Mouse (Mus musculus) neural tube, embryonic 13.5 days (tissue): Measurements from ENCODE around the gene Kcnab2. TPM values are rescaled to one million over a fixed set of nuclear protein-coding genes. Genes with fewer than 3 reads are reported as not detected.
A peak's percentile ranks its signal among the peaks of the same experiment; 100 is the strongest.

Experiments
- ATAC-seq: fragments of 200-750 bp; cut with Nextera tagmentation; 2 replicates; pipeline ENCODE4 v1.8.0; 2017; ENCODE audit warnings: low read depth, mild to moderate bottlenecking, moderate TSS enrichment, moderate library complexity
- H3K27ac ChIP-seq: fragments of 300-500 bp; sonication (generic); replicated peaks from 2 replicates; pipeline ENCODE4 v1.5.1; 2015; ENCODE audit warnings: moderate library complexity, mild to moderate bottlenecking, inconsistent platforms
- H3K27me3 ChIP-seq: fragments of 300-500 bp; sonication (generic); 2 replicates; pipeline ENCODE4 v1.6.1; 2015; ENCODE audit warnings: mild to moderate bottlenecking, inconsistent platforms
- H3K36me3 ChIP-seq: fragments of 300-500 bp; sonication (generic); 2 replicates; pipeline ENCODE4 v1.6.1; 2015; ENCODE audit warnings: mild to moderate bottlenecking, inconsistent platforms
- H3K4me1 ChIP-seq: fragments of 300-500 bp; sonication (generic); replicated peaks from 2 replicates; pipeline ENCODE4 v1.6.1; 2015; ENCODE audit warnings: inconsistent platforms
- H3K4me2 ChIP-seq: fragments of 300-500 bp; sonication (generic); 2 replicates; pipeline ENCODE4 v1.6.1; 2015; ENCODE audit warnings: inconsistent platforms, mild to moderate bottlenecking, moderate library complexity
- H3K4me3 ChIP-seq: fragments of 300-500 bp; sonication (generic); 2 replicates; pipeline ENCODE4 v1.5.1; 2015; ENCODE audit warnings: mild to moderate bottlenecking, inconsistent platforms
- H3K9ac ChIP-seq: fragments of 300-500 bp; sonication (generic); 2 replicates; pipeline ENCODE4 v1.6.1; 2015; ENCODE audit warnings: moderate library complexity, mild to moderate bottlenecking, inconsistent platforms
- H3K9me3 ChIP-seq: fragments of 300-500 bp; sonication (generic); 2 replicates; pipeline ENCODE4 v1.6.1; 2016; ENCODE audit warnings: inconsistent platforms
- WGBS: fragments of 180-500 bp; shearing (Covaris S2); methylation state at CpG from one replicate; pipeline ENCODE4 v1.1.7; 2015; 5-methylcytosine and 5-hydroxymethylcytosine counted together
- polyA plus RNA-seq: library from polyadenylated mRNA; unstranded; fragments of >200 nt; fragmentation: Nextera tagmentation; extraction: Ambion mirVana; gene quantifications from 2 replicates; pipeline ENCODE4 v1.2.1, GENCODE M21; 2015

Kcnab2 gene
- polyA plus RNA-seq, 1 experiment from 2014 or later = 32.6 TPM

DNA sequence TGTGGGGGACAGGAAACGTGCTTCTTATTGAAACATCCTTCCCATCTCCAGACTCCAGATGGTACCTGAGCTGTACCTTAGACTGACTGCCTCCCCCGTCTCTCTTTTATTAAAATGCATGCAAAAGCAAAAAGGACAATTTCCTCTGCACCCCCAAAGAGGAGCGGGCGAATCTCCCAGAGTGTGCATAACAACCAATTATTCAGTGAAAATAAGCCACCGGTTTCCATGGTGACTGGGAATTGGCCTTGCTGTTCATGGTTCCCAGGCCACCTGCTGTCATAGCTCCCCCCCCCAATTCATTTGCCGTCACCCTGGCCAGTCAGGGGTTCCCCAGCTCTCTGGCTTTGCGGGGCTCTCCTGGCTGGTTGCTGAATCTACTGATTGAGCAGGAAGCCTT is 112.4 kb downstream of the Kcnab2 start:
- H3K27ac ChIP-seq = no peak overlapping the region; the same call in 1 of the 2 replicates
- H3K4me3 ChIP-seq = no peak overlapping the region
- 37% methylated on average over 7 of the region's 7 CpGs for WGBS
- no peaks in the 10 kb centered on the region for H3K9me3 ChIP-seq
- H3K4me1 ChIP-seq = peaks cover 19% of the 10 kb centered on the region
- H3K4me2 ChIP-seq = no peak overlapping the region
- H3K36me3 ChIP-seq = peaks cover 39% of the 10 kb centered on the region
- ATAC-seq = no peak
- no peak overlapping the region for H3K9ac ChIP-seq
- H3K27me3 ChIP-seq = peaks cover 15% of the 10 kb centered on the region

DNA sequence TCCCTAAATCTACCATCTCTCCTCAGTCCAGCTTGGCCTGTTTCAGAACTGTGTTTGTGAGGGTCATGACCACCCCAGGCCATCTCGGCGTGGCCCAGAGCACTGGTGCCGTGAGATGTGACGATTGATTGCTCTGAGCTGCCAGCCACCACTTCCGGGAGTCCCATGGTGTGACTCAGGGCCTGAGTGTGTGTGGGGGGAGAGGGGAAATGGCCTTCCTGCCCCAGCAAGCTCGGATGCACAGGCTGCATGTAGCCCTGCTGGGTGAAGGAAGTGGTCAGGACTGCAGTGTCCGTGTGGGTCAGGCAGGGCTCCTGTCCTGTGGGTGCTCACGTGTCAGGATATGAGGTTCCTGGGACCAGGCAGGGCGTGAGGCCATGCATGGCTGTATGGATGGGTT is 115.5 kb downstream of the Kcnab2 start:
- ATAC-seq = no peak
- Histone ChIP-seq H3K36me3 (peaks cover 32% of the 10 kb centered on the region), H3K9ac (no peak overlapping the region), H3K27me3 (peaks cover 29% of the 10 kb centered on the region), H3K9me3 (no peaks in the 10 kb centered on the region), H3K4me3 (no peak overlapping the region), H3K27ac (no peak overlapping the region), H3K4me2 (no peak overlapping the region), H3K4me1 (peaks cover 19% of the 10 kb centered on the region)
- WGBS = 69% methylated on average over 9 of the region's 9 CpGs

DNA sequence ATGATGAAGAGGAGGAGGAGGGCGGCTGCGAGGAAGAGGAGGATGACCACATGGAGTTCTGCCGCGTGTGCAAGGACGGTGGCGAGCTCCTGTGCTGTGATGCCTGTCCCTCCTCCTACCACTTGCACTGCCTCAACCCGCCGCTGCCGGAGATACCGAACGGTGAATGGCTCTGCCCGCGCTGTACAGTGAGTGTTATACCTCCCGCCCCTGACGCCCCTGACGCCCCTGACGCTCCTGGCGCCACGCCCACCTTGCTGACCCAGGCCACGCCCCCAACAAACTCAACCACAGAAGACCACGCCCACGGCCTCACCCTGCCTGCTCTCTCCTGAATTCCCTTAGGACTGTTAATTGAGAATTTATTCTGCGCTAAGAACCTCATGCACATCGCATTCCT is 116.8 kb downstream of the Kcnab2 start:
- Histone ChIP-seq H3K9me3 (no peaks in the 10 kb centered on the region), H3K4me1 (peaks cover 19% of the 10 kb centered on the region), H3K27me3 (peaks cover 21% of the 10 kb centered on the region), H3K36me3 (peaks cover 32% of the 10 kb centered on the region), H3K4me3 (no peak overlapping the region), H3K4me2 (peak overlapping the region; percentile 39), H3K27ac (no peak overlapping the region), H3K9ac (peak overlapping the region; percentile 52; the same call in 1 of the 2 replicates)
- no peak; the same call in 1 of the 2 replicates for ATAC-seq
- WGBS = 2% methylated on average over 23 of the region's 24 CpGs

DNA sequence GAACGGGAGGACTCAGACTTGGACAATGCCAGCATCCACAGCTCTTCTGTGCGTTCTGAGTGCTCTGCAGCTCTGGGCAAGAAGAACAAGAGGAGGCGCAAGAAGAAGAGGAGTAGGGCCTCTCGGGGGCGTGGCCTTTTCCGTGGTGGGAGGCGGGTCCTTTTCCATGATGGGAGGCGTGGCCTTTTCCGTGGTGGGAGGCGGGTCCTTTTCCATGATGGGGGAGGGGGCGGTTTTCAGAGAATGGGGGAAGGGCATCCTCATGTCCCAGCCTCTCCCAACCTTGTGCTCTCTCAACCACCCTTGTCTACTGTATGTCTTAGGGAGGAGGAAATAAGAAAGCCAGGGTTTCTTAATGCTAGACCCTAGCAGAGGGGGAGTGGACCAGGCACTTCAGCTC is 118.0 kb downstream of the Kcnab2 start:
- 5% methylated on average over 11 of the region's 11 CpGs for WGBS
- H3K9me3 ChIP-seq = no peaks in the 10 kb centered on the region
- peaks cover 21% of the 10 kb centered on the region for H3K27me3 ChIP-seq
- no peak for ATAC-seq
- H3K27ac ChIP-seq = no peak overlapping the region
- no peak overlapping the region for H3K4me3 ChIP-seq
- no peak overlapping the region for H3K9ac ChIP-seq
- no peak overlapping the region for H3K4me2 ChIP-seq
- H3K36me3 ChIP-seq = peaks cover 32% of the 10 kb centered on the region
- H3K4me1 ChIP-seq = peaks cover 9% of the 10 kb centered on the region

DNA sequence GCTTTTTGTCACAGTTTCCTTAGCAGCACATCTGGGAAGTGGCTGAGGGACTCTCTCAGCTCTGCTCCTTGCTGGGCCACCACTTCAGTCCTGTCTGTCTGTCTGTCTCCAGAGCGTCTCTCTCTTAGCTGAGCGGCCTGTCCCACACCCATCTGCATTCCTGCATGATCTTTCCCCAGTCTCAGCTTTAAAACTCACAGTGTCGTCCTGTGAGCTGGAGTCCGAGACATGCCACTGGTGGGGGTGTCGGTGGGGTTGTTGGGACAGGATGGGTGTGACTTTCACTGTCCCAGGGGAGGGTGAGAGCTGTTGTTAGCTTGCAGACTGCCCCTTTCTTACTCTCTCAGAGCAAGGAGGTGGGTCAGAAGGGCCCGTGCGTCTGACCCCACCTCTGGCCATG is 122.0 kb downstream of the Kcnab2 start:
- H3K4me1 ChIP-seq = peaks cover 32% of the 10 kb centered on the region
- H3K27ac ChIP-seq = no peak overlapping the region
- ATAC-seq = no peak
- peaks cover 43% of the 10 kb centered on the region for H3K27me3 ChIP-seq
- no peak overlapping the region for H3K9ac ChIP-seq
- no peak overlapping the region for H3K4me2 ChIP-seq
- 89% methylated on average over 7 of the region's 7 CpGs for WGBS
- H3K9me3 ChIP-seq = no peaks in the 10 kb centered on the region
- peaks cover 21% of the 10 kb centered on the region; the same call in 1 of the 2 replicates for H3K36me3 ChIP-seq
- H3K4me3 ChIP-seq = no peak overlapping the region

DNA sequence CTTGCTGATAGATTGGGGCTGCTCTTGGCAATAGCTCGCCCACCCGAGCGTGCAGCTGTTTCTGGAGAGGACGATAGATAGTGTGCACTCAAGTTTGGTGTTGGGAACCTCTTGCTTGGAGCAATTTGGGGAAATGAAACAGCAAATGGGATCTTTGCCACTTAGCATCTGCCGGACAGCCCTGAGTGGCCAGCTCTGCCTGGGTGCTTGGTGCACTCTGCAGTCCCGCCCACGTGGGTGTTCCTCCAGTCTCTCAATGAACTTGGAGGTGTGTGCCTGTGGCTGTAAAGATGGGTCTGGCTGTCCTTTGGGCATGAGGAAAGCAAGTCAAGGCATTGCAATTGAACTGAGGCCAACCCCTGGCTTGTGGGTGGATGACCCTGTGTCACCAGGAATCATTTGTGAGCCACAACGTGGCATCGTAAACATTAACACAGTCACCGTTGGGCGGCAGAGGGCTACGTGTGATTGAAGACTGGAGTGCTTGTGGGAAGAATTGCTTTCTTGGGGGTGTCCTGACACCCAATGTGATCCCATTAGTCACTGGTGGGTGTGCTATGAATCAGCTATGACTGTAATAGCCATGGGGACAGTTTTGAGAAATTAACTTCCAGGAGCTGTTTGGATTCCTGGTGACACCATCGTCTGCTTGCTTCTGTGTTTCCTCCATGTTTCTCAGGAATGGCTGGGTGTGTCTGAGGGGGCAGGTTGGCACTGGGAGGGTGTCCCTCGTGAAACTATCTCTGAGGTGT is 123.6 kb downstream of the Kcnab2 start:
- 68% methylated on average over 14 of the region's 14 CpGs for WGBS
- Histone ChIP-seq H3K4me3 (no peak overlapping the region), H3K36me3 (peaks cover 21% of the 10 kb centered on the region; the same call in 1 of the 2 replicates), H3K27ac (no peak overlapping the region), H3K9me3 (no peaks in the 10 kb centered on the region), H3K9ac (no peak overlapping the region), H3K4me2 (no peak overlapping the region), H3K27me3 (peaks cover 29% of the 10 kb centered on the region), H3K4me1 (peaks cover 45% of the 10 kb centered on the region)
- ATAC-seq = no peak

DNA sequence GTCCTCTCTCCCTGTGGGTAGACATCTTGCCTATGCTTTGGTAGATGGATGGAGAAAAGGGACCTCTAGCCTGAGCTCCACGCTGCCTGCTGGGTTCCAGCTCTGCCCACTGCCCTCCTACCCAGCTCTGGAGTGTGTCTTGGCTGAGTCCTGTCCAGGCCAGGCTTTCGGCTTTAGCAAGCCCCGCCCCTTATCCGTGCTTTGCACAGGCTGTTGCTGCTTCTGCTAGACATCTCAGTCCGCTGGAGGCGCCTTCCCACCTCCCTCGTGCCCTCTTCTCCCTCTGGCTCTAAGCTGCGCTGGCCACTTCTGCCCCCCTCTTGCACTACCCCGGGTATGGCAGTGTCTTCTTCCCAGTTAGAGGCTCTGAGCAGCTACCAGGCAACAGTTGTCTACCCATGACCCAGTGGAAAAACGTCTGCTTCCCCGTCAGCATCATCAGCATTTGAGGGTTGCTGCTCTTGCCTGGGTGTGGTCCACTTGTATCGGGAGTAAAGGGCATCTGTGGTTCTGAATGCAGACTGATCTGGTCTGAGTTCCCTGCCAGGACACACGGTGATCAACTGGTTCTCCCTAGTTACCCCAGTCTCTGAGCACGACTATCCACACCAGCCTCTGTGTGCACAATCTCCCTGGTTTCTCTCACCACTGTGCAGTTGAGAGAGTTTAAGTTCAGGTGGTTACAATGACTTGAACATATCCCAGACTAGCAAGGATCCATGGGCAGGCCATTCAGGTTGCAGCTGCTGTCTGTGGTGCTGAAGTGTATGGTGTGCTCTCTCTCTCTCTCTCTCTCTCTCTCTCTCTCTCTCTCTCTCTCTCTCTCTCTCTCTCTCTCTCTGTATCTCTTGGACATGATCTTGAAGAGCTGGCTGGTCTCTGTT is 126.0 kb downstream of the Kcnab2 start:
- Histone ChIP-seq H3K9ac (0 out of 2 replicates have a peak overlapping the region, but pooled peaks have one; percentile 14), H3K9me3 (no peaks in the 10 kb centered on the region), H3K4me2 (no peak overlapping the region), H3K36me3 (peaks cover 9% of the 10 kb centered on the region; the same call in 1 of the 2 replicates), H3K4me1 (peaks cover 53% of the 10 kb centered on the region), H3K27me3 (peaks cover 44% of the 10 kb centered on the region), H3K4me3 (no peak overlapping the region), H3K27ac (peak overlapping the region; percentile 89; the same call in 1 of the 2 replicates)
- 0 out of 2 replicates have a peak, but pooled peaks have one; percentile 4 for ATAC-seq
- 17% methylated on average over 14 of the region's 14 CpGs for WGBS

DNA sequence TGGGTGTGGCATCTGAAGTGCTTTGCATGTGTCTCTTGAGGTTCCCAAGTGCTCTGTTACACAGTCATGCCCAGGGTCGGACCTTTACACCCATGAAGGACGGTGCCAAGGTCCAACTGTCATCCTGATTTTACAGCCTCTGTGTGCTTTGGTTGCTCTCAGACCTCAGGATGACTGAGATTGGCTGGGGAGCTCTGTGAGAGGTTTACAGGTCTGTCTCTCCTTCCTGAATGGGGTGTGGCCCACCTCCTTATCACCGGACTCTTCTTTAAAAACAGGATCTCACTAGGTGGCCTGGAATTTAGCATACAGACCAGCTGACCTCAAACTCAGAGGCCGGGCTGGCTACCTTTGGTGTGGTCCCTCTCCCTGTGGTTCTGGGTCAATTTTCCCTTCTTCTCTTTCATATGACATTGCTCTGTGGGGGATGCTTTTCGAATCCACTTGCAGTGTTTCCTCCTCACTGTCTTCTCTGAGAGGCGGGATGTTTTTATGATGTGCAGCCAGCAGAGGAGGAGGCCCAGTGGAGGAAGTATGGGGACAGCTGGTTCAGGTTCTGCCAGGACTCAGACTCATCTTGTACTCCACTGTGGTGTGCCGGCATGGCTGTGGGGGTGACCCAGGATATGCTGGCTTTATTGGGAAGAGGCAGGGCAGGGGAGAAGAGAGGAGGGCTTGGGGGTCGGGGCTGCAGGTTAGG is 126.8 kb downstream of the Kcnab2 start:
- peaks cover 4% of the 10 kb centered on the region; the same call in 1 of the 2 replicates for H3K36me3 ChIP-seq
- H3K27me3 ChIP-seq = peaks cover 45% of the 10 kb centered on the region
- ATAC-seq = 0 out of 2 replicates have a peak, but pooled peaks have one; percentile 3
- H3K9ac ChIP-seq = peak overlapping the region; percentile 14; the same call in 1 of the 2 replicates
- no peak overlapping the region for H3K4me3 ChIP-seq
- H3K9me3 ChIP-seq = no peaks in the 10 kb centered on the region
- H3K4me1 ChIP-seq = peaks cover 53% of the 10 kb centered on the region
- 19% methylated on average over 8 of the region's 8 CpGs for WGBS
- peak overlapping the region; percentile 89 for H3K27ac ChIP-seq
- H3K4me2 ChIP-seq = peak overlapping the region; percentile 50

DNA sequence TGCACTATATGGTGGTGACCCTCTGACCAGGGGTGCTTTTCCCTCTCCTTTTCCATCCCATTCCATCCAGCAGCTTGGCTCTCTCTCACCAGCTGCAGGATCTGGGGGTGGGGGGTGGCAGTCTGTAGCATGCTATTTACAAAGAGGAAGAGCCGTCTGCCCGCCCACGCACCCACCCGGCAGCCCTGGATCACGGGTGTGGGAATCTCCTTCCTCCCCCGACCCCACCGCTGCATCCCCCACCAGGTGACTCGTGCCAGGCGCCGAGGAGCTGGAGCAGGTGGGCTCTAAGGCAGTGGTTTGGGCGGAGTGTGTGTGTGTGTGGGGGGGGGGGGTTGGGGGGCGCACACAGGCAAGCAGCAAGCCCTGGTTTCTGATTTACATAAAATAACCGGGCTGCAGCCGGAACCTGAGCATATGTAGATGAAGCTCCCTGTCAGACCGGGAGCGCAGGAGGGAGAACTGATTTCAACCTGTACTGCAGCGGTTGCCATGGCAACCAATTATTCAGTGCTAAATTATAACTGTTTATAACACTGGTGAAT is 127.8 kb downstream of the Kcnab2 start:
- peak; percentile 59 for ATAC-seq
- no peaks in the 10 kb centered on the region for H3K9me3 ChIP-seq
- H3K27ac ChIP-seq = peak overlapping the region; percentile 89
- peak overlapping the region; percentile 13; the same call in 1 of the 2 replicates for H3K4me3 ChIP-seq
- H3K4me2 ChIP-seq = peak overlapping the region; percentile 50
- WGBS = 5% methylated on average over 15 of the region's 17 CpGs
- peaks cover 45% of the 10 kb centered on the region for H3K27me3 ChIP-seq
- peaks cover 60% of the 10 kb centered on the region for H3K4me1 ChIP-seq
- H3K36me3 ChIP-seq = peaks cover 4% of the 10 kb centered on the region; the same call in 1 of the 2 replicates
- peak overlapping the region; percentile 65 for H3K9ac ChIP-seq

DNA sequence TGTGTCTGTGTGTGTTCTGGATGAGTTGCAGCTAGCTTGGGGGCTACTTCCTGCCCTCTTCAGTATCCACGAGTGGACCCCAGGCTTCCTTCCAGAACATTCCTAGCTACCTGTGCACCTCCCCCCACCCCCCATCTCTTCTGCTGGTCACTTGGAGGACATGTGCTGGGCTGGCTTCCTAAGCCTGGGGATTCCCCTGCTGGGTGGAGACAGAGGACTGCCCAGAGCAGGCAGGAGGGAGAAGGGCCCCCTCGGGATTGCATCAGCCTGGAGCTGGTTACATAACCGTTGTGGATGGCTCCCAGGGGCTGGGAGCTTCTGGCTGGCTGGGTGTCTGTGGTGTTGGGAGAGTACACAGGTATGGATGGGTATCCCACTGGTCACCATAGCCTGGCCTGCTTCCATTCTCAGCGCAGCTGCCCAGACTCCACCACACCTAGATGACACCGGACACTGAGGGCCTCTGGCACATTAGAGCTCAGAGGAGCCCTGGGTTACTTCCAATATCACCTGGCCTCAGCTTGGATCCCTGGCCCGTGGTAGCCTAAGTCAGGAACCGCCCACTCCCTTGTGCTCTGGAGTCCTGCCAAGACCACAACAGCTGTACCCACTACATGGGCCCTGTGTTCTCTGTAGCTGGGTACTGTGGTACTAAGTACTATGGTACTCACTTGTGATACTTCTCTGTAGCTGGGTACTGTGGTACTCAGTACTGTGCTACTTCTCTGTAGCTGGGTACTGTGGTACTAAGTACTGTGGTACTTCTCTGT is 132.4 kb downstream of the Kcnab2 start:
- 53% methylated on average over 7 of the region's 7 CpGs for WGBS
- H3K4me1 ChIP-seq = peaks cover 50% of the 10 kb centered on the region
- peaks cover 44% of the 10 kb centered on the region for H3K27me3 ChIP-seq
- ATAC-seq = no peak
- no peak overlapping the region for H3K9ac ChIP-seq
- H3K4me3 ChIP-seq = no peak overlapping the region
- no peaks in the 10 kb centered on the region for H3K9me3 ChIP-seq
- no peaks in the 10 kb centered on the region for H3K36me3 ChIP-seq
- no peak overlapping the region for H3K27ac ChIP-seq
- H3K4me2 ChIP-seq = no peak overlapping the region

DNA sequence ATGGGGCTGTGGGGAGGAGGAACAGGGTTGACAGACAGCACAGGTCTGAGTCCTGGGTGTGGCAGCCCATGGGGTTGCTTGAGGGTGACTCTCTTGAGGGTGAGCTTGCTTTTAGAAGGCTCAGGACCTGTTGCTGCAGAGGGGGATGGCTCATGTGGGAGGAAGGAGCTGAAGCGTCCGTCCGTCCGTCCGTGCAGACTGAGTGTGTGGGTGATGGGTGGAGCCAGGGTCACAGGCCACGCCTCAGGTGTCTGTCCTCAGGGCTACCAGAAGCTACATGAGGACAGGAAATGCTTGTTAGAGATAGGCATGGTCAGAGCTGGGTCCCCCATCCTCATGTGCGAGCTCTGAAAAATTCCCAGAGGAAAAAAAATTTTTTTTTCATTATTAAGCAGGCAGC is 133.0 kb downstream of the Kcnab2 start:
- H3K4me2 ChIP-seq = no peak overlapping the region
- H3K9me3 ChIP-seq = no peaks in the 10 kb centered on the region
- peaks cover 50% of the 10 kb centered on the region for H3K4me1 ChIP-seq
- 77% methylated on average over 7 of the region's 7 CpGs for WGBS
- H3K4me3 ChIP-seq = no peak overlapping the region
- H3K9ac ChIP-seq = no peak overlapping the region
- ATAC-seq = no peak
- H3K36me3 ChIP-seq = no peaks in the 10 kb centered on the region
- peaks cover 51% of the 10 kb centered on the region for H3K27me3 ChIP-seq
- H3K27ac ChIP-seq = no peak overlapping the region
